Mouse (Mus musculus) kidney, embryonic 15.5 days (tissue): ENCODE data around the gene Cd151. TPM values are rescaled to one million over a fixed set of nuclear protein-coding genes. Genes with fewer than 3 reads are reported as not detected.

Experiments used
- ATAC-seq: fragments of 200-750 bp; cut with Nextera tagmentation; replicated peaks from 2 replicates; pipeline ENCODE4 v1.8.0; 2017; ENCODE audit warnings: moderate TSS enrichment; ENCODE audit not compliant: low FRiP score
- H3K27ac ChIP-seq: fragments of 300-500 bp; sonication (generic); 2 replicates; pipeline ENCODE4 v1.5.1; 2015; ENCODE audit warnings: mild to moderate bottlenecking, inconsistent platforms
- H3K27me3 ChIP-seq: fragments of 300-500 bp; sonication (generic); 2 replicates; pipeline ENCODE4 v1.6.1; 2015; ENCODE audit warnings: inconsistent platforms
- H3K36me3 ChIP-seq: fragments of 300-500 bp; sonication (generic); 2 replicates; pipeline ENCODE4 v1.6.1; 2015; ENCODE audit warnings: inconsistent platforms
- H3K4me1 ChIP-seq: fragments of 300-500 bp; sonication (generic); 2 replicates; pipeline ENCODE4 v1.6.1; 2015; ENCODE audit warnings: inconsistent platforms
- H3K4me2 ChIP-seq: fragments of 300-500 bp; sonication (generic); 2 replicates; pipeline ENCODE4 v1.6.1; 2015; ENCODE audit warnings: moderate library complexity, mild to moderate bottlenecking, inconsistent platforms
- H3K4me3 ChIP-seq: fragments of 300-500 bp; sonication (generic); replicated peaks from 2 replicates; pipeline ENCODE4 v1.5.1; 2015; ENCODE audit warnings: mild to moderate bottlenecking, inconsistent platforms
- H3K9ac ChIP-seq: fragments of 300-500 bp; sonication (generic); 2 replicates; pipeline ENCODE4 v1.6.1; 2015; ENCODE audit warnings: mild to moderate bottlenecking, inconsistent platforms
- H3K9me3 ChIP-seq: fragments of 300-500 bp; sonication (generic); replicated peaks from 2 replicates; pipeline ENCODE4 v1.6.1; 2016; ENCODE audit warnings: inconsistent platforms
- WGBS: fragments of 180-500 bp; shearing (Covaris S2); methylation state at CpG from one replicate; pipeline ENCODE4 v1.1.7; 2015; ENCODE audit warnings: mixed read lengths; 5-methylcytosine and 5-hydroxymethylcytosine counted together
- polyA plus RNA-seq: library from polyadenylated mRNA; unstranded; fragments of >200 nt; fragmentation: Nextera tagmentation; extraction: Ambion mirVana; gene quantifications from 2 replicates; pipeline ENCODE4 v1.2.1, GENCODE M21; 2015

Cd151 gene
- 30.9 and 34.8 TPM in 2 replicates for polyA plus RNA-seq

DNA sequence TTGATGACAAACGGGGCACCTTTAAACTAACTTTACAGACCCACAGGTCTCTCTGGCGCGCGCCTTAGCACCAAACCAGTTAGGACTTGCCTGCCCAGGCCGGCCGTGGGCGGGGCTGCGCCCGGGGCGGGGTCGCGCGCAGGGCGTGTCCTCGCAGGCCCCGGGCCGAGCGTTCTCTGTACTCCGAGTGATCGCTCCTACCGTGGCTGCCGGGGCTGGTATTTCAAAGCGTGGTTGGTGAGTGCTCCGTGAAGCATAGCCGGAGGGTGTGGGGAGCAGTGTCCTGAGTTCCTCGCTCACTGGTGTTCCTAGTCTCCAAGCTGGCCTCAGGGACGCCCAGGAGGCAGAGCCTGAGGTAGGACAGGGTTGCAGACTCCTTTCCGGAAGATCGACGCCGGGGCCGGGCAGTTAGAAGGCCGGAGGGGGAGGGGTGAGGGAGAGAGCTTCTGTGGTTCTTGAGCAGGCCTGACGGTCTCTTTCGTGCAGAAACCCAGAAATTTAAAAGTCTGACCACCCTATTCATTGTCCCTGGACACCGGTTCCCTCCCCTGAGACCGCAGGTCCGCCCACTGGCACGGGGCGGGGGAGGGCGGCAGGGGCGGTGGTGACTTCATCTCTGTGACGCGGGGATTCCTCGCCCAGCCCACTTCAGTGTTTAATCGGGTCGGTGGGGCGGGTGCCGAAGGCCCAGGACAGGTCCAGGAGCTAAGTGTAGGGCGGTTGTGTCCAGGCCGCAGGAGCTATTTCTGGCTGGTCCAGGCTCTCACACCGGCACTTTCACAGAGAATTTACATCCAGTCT lies at the start of gene Cd151:
Gene Cd151, plus strand, starts transcription at position 163 of the 801 bp plus-strand sequence.
- Histone ChIP-seq H3K27me3 (peaks cover 37% of the 10 kb centered on the region), H3K9ac (peak within 1 kb of the TSS; percentile 82)
- peak; percentile 75 for ATAC-seq

DNA sequence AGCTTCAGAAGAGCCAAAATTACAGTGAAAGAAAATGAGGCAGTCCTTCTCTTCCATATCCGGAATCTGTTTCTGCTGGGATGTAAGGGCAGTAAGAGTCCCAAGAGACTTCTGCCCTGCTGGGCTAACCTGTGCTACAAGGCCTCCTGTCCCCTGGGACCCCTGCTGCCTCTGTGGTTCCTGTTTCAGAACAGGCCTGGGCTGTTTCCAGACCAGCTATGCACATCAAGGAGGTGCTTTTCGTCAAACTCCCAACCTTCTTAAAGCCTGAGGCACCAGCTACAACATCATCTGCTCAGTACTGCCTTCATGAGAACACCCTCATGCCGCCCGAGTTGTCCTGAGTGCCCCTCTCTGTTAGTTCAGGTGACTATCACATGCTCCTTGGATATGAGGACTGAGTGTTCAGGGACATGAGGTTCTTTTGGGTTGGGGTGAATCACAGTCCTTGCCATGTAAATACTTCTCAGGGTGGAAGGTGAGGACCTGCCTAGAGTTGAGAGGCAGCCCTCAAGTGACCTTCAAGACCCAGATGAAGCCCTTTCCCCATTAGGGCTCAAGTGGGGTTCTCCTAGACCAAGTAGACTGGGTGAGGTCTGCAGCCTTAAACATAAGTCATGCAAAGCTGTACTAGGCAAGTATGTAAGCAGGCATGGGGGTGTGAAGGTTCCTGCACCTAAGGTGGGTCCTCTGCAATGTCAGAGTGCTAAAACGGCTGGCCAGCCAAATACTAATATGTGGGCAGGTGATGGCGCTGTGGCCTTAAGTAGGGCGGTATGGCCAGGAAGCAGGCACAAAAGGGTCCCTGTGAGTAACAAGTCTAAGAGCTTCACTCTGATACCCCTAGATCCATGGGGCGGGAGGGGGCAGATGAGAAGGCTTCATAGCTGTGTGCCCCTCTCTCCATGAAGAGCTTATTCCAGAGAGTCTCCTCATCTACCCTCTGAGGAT lies 49.2 kb upstream of the Cd151 start:
- 76% methylated on average over 8 of the region's 8 CpGs for WGBS
- no peaks in the 10 kb centered on the region for H3K9me3 ChIP-seq
- H3K9ac ChIP-seq = no peak overlapping the region
- H3K4me2 ChIP-seq = no peak overlapping the region
- ATAC-seq = no peak
- no peaks in the 10 kb centered on the region for H3K27me3 ChIP-seq
- no peaks in the 10 kb centered on the region for H3K36me3 ChIP-seq
- no peak overlapping the region for H3K4me3 ChIP-seq
- H3K27ac ChIP-seq = no peak overlapping the region
- peaks cover 13% of the 10 kb centered on the region for H3K4me1 ChIP-seq

More for the DNA sequence above, at the start of gene Cd151:
- no peaks in the 10 kb centered on the region for H3K9me3 ChIP-seq
- H3K27ac ChIP-seq = peak within 1 kb of the TSS; percentile 92
- peaks cover 30% of the 10 kb centered on the region for H3K36me3 ChIP-seq
- WGBS = under 1% methylated on average over 52 of the region's 52 CpGs
- H3K4me3 ChIP-seq = peak within 1 kb of the TSS; percentile 85
- peak within 1 kb of the TSS; percentile 81 for H3K4me2 ChIP-seq
- H3K4me1 ChIP-seq = peaks cover 78% of the 10 kb centered on the region

DNA sequence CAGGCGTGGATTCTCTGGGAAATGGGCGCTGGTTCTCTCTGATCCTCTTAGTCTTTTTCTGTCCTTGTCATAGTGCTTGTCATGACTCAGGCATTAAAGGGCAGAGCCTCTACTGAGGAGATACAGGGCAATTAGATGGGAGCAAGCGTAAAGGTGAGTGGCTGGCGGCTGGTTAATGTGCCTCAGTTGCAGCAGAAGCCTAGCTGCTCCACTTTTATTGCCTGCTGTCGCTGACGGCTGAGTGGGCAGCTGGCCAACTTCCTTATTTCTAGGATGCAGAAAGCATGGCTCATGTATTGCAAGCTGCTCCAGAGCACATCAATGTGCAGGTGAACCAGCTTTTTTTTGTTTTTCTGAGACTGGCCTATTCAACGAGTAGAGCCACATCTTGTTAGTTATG lies 48.2 kb upstream of the Cd151 start:
- Histone ChIP-seq H3K36me3 (no peaks in the 10 kb centered on the region), H3K9ac (no peak overlapping the region), H3K4me2 (no peak overlapping the region), H3K4me3 (no peak overlapping the region), H3K27me3 (no peaks in the 10 kb centered on the region), H3K9me3 (no peaks in the 10 kb centered on the region), H3K27ac (no peak overlapping the region), H3K4me1 (peaks cover 10% of the 10 kb centered on the region)
- no peak for ATAC-seq
- WGBS = 42% methylated on average over 7 of the region's 7 CpGs

DNA sequence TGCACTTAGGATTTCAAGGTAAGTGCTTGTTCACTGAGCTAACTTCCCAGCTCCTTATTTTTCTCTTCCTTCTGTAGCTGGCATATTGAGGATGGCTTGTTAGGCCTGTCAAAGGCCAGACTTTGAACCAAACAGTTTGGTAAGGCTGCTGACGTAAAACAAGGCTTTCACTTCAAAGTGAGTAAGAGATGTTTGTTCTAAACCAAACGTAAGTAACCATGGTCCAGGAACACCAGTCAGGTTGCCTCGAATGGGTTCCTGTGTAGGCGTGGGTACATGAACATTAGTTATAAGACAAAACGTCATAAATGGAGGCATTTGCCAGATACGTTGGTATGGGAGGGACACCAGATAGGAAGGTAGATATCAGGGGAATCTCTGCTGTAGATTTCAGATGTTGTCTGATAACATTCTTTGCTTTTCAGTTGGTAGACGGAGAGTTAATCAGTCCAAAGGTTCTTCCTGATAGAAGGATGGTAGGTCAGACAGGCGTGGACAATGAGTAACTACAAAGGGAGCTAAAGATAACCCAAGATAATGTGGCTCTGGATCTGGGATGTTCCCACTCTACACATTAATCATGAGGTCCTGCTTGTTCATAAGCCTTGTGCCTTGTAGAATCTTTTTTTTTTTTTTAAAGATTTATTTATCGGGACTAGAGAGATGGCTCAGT lies 47.0 kb upstream of the Cd151 start:
- Histone ChIP-seq H3K4me2 (no peak overlapping the region), H3K4me3 (no peak overlapping the region), H3K4me1 (no peaks in the 10 kb centered on the region), H3K9me3 (no peaks in the 10 kb centered on the region), H3K9ac (no peak overlapping the region), H3K27me3 (no peaks in the 10 kb centered on the region), H3K27ac (no peak overlapping the region), H3K36me3 (no peaks in the 10 kb centered on the region)
- 79% methylated on average over 9 of the region's 9 CpGs for WGBS
- ATAC-seq = no peak

DNA sequence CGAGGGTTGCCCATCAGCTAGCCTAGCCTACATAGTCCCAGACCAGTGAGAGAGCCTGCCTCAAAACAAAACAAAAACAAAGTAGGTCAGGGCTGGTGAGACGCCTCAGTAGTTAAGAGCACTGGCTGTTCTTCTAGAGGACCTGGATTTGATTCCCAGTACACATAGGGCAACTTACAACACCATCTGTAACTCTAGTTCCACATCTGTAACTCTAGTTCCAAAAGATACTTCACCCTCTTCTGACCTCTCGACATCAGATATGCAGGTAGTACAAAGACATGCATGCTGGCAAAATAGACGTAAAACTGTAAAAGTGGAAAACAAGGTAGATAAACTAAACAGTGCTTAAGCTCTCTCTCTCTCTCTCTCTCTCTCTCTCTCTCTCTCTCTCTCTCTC lies 43.4 kb upstream of the Cd151 start:
- no peak overlapping the region for H3K9ac ChIP-seq
- ATAC-seq = no peak
- WGBS = 65% methylated on average over 4 of the region's 4 CpGs

GRCm38 (mm10) chr7:141426948-141427730 lies 40.1 kb upstream of the Cd151 start:
- Histone ChIP-seq H3K4me1 (peaks cover 19% of the 10 kb centered on the region), H3K27me3 (no peaks in the 10 kb centered on the region), H3K4me3 (no peak overlapping the region), H3K27ac (no peak overlapping the region), H3K4me2 (no peak overlapping the region), H3K9ac (no peak overlapping the region), H3K9me3 (no peaks in the 10 kb centered on the region), H3K36me3 (peaks cover 21% of the 10 kb centered on the region)
- ATAC-seq = no peak
- WGBS = 83% methylated on average over 12 of the region's 12 CpGs

More for the DNA sequence above, 43.4 kb upstream of the Cd151 start:
- Histone ChIP-seq H3K4me2 (no peak overlapping the region), H3K36me3 (no peaks in the 10 kb centered on the region), H3K27ac (no peak overlapping the region), H3K27me3 (no peaks in the 10 kb centered on the region), H3K9me3 (no peaks in the 10 kb centered on the region), H3K4me1 (peaks cover 5% of the 10 kb centered on the region; the same call in 1 of the 2 replicates), H3K4me3 (no peak overlapping the region)

DNA sequence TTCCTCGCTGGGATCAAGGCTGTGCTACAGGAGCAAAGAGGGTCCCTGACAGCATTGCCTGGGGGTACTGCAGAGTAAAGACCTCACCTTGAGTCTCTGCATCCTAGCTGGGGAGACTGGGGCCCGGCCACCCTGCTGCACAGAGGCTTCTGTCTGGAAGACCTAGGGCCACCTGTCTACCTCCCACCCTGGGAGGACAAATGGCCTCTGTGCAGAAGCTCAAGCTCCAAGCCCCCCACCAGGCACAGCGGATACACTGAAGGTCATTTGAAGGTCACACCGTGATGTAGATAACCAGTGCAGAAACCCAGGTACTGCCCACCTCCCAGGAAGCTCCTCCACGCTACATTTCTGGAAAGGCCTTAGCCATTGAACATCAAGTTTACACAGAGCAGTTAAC lies 38.5 kb upstream of the Cd151 start:
- 48% methylated on average over 5 of the region's 5 CpGs for WGBS
- H3K27me3 ChIP-seq = no peaks in the 10 kb centered on the region
- peaks cover 28% of the 10 kb centered on the region for H3K4me1 ChIP-seq
- ATAC-seq = no peak
- H3K9ac ChIP-seq = no peak overlapping the region
- no peaks in the 10 kb centered on the region for H3K9me3 ChIP-seq
- H3K36me3 ChIP-seq = peaks cover 37% of the 10 kb centered on the region
- no peak overlapping the region for H3K4me3 ChIP-seq
- peak overlapping the region; percentile 50 for H3K4me2 ChIP-seq
- H3K27ac ChIP-seq = no peak overlapping the region

DNA sequence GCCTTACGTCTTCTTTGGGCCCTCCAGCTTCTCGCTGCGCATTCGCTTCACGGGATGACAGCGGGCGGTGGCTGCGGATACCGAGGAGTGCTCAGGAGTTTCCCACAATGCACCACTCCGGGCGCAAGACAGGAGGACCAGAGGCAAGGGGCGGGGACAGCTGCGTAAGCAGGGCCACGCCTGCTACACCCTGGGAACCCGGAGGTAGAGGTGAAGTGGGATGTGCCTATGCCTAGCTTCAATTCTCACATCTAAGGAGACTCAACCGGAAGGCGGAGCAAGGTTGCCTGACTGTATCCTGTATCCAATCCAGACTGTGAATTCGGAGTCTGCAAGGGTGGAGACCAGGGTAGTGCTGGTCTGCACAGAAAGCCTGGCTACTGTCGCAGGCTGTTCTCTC lies 37.9 kb upstream of the Cd151 start, which contains the start of gene Cend1:
Gene Cend1, minus strand, starts transcription at position 182 of the 400 bp plus-strand sequence.
- Histone ChIP-seq H3K4me2 (peak within 1 kb of the TSS; percentile 50), H3K27ac (no peak within 1 kb of the TSS), H3K9ac (0 out of 2 replicates have a peak within 1 kb of the TSS, but pooled peaks have one; percentile 10), H3K9me3 (no peaks in the 10 kb centered on the region), H3K4me3 (peak within 1 kb of the TSS; percentile 28), H3K4me1 (peaks cover 34% of the 10 kb centered on the region), H3K27me3 (no peaks in the 10 kb centered on the region), H3K36me3 (peaks cover 39% of the 10 kb centered on the region)
- 6% methylated on average over 19 of the region's 19 CpGs for WGBS
- peak; percentile 79 for ATAC-seq

- no peak for ATAC-seq
- H3K9ac ChIP-seq = 0 out of 2 replicates have a peak overlapping the region, but pooled peaks have one; percentile 10
Measured at GRCm38 (mm10) chr7:141429840-141430584, 37.2 kb upstream of the Cd151 start.

GRCm38 (mm10) chr7:141430585-141431240 lies 36.5 kb upstream of the Cd151 start:
- WGBS = 93% methylated on average over 9 of the region's 9 CpGs

More at GRCm38 (mm10) chr7:141429840-141430584, 37.2 kb upstream of the Cd151 start:
- Histone ChIP-seq H3K4me1 (peaks cover 41% of the 10 kb centered on the region), H3K9me3 (no peaks in the 10 kb centered on the region), H3K4me3 (no peak overlapping the region), H3K27ac (no peak overlapping the region), H3K4me2 (peak overlapping the region; percentile 50), H3K36me3 (peaks cover 39% of the 10 kb centered on the region), H3K27me3 (no peaks in the 10 kb centered on the region)
- 61% methylated on average over 9 of the region's 9 CpGs for WGBS

More at GRCm38 (mm10) chr7:141430585-141431240, 36.5 kb upstream of the Cd151 start:
- ATAC-seq = no peak
- no peaks in the 10 kb centered on the region for H3K9me3 ChIP-seq
- H3K4me3 ChIP-seq = no peak overlapping the region
- no peak overlapping the region for H3K9ac ChIP-seq
- H3K4me1 ChIP-seq = peaks cover 48% of the 10 kb centered on the region
- H3K27ac ChIP-seq = no peak overlapping the region
- H3K36me3 ChIP-seq = peaks cover 39% of the 10 kb centered on the region
- H3K27me3 ChIP-seq = no peaks in the 10 kb centered on the region
- no peak overlapping the region for H3K4me2 ChIP-seq
